Mouse (Mus musculus): ENCODE measurements around the gene Ccdc149. TPM values are rescaled to one million over a fixed set of nuclear protein-coding genes. Genes with fewer than 3 reads are reported as not detected.
A peak's percentile ranks its signal among the peaks of the same experiment; 100 is the strongest.

The Ccdc149 gene
- polyA plus RNA-seq, 1 experiment from 2014 or later = 9.3 TPM

GRCm38 (mm10) chr5:52375847-52376246, 95.5 kb downstream of the Ccdc149 start:
- Histone ChIP-seq H3K9ac (replicated peaks; ENCODE audit: low read length) (no peak overlapping the region), H3K36me3 (ENCODE audit: control insufficient read depth, insufficient read depth, low read length) (no peaks in the 10 kb centered on the region), H3K27me3 (ENCODE audit: control insufficient read depth, insufficient read depth, low read length) (no peaks in the 10 kb centered on the region), H3K4me3 (replicated peaks; ENCODE audit: low read depth, low read length) (no peak overlapping the region), H3K4me1 (ENCODE audit: control insufficient read depth, insufficient read depth, low read length) (no peaks in the 10 kb centered on the region), H3K9me3 (ENCODE audit: control insufficient read depth, low read length) (no peaks in the 10 kb centered on the region), H3K27ac (replicated peaks; ENCODE audit: low read depth, low read length) (no peak overlapping the region), H3K4me2 (ENCODE audit: low read length) (no peak overlapping the region)
- WGBS = 86% methylated on average over 9 of the region's 9 CpGs
- no peak for ATAC-seq (ENCODE audit: low FRiP score, low TSS enrichment)
- DNase-seq = no peak

- ATAC-seq (ENCODE audit: low FRiP score, low TSS enrichment) = no peak
- no peak overlapping the region for H3K27ac ChIP-seq (replicated peaks; ENCODE audit: low read depth, low read length)
- no peak overlapping the region for H3K4me3 ChIP-seq (replicated peaks; ENCODE audit: low read depth, low read length)
- DNase-seq = no peak
- H3K9me3 ChIP-seq (ENCODE audit: control insufficient read depth, low read length) = no peaks in the 10 kb centered on the region
- H3K36me3 ChIP-seq (ENCODE audit: control insufficient read depth, insufficient read depth, low read length) = no peaks in the 10 kb centered on the region
- no peaks in the 10 kb centered on the region for H3K4me1 ChIP-seq (ENCODE audit: control insufficient read depth, insufficient read depth, low read length)
- H3K4me2 ChIP-seq (ENCODE audit: low read length) = no peak overlapping the region
- 92% methylated on average over 6 of the region's 6 CpGs for WGBS
- H3K9ac ChIP-seq (replicated peaks; ENCODE audit: low read length) = no peak overlapping the region
- no peaks in the 10 kb centered on the region for H3K27me3 ChIP-seq (ENCODE audit: control insufficient read depth, insufficient read depth, low read length)
Measured at GRCm38 (mm10) chr5:52370901-52371300, 100.4 kb downstream of the Ccdc149 start.

GRCm38 (mm10) chr5:52367866-52368840, 103.2 kb downstream of the Ccdc149 start:
- Histone ChIP-seq H3K4me2 (ENCODE audit: low read length) (peak overlapping the region; percentile 44), H3K36me3 (ENCODE audit: control insufficient read depth, insufficient read depth, low read length) (no peaks in the 10 kb centered on the region), H3K9ac (replicated peaks; ENCODE audit: low read length) (0 out of 2 replicates have a peak overlapping the region, but pooled peaks have one; percentile 31), H3K9me3 (ENCODE audit: control insufficient read depth, low read length) (no peaks in the 10 kb centered on the region), H3K27me3 (ENCODE audit: control insufficient read depth, insufficient read depth, low read length) (no peaks in the 10 kb centered on the region), H3K4me3 (replicated peaks; ENCODE audit: low read depth, low read length) (no peak overlapping the region), H3K4me1 (ENCODE audit: control insufficient read depth, insufficient read depth, low read length) (peaks cover 8% of the 10 kb centered on the region), H3K27ac (replicated peaks; ENCODE audit: low read depth, low read length) (no peak overlapping the region)
- WGBS = 47% methylated on average over 63 of the region's 63 CpGs
- DNase-seq (peak; percentile 53), ATAC-seq (ENCODE audit: low FRiP score, low TSS enrichment) (no peak; the same call in 1 of the 2 replicates)

GRCm38 (mm10) chr5:52366661-52367060, 104.7 kb downstream of the Ccdc149 start:
- DNase-seq (no peak), ATAC-seq (ENCODE audit: low FRiP score, low TSS enrichment) (no peak)

GRCm38 (mm10) chr5:52365930-52366329, 105.4 kb downstream of the Ccdc149 start:
- no peaks in the 10 kb centered on the region for H3K36me3 ChIP-seq (ENCODE audit: control insufficient read depth, insufficient read depth, low read length)
- DNase-seq (no peak), ATAC-seq (ENCODE audit: low FRiP score, low TSS enrichment) (no peak)
- H3K9me3 ChIP-seq (ENCODE audit: control insufficient read depth, low read length) = no peaks in the 10 kb centered on the region
- H3K4me1 ChIP-seq (ENCODE audit: control insufficient read depth, insufficient read depth, low read length) = peaks cover 9% of the 10 kb centered on the region
- no peak overlapping the region for H3K4me3 ChIP-seq (replicated peaks; ENCODE audit: low read depth, low read length)
- H3K9ac ChIP-seq (replicated peaks; ENCODE audit: low read length) = no peak overlapping the region
- no peak overlapping the region for H3K4me2 ChIP-seq (ENCODE audit: low read length)
- H3K27ac ChIP-seq (replicated peaks; ENCODE audit: low read depth, low read length) = no peak overlapping the region
- 96% methylated on average over 5 of the region's 5 CpGs for WGBS
- no peaks in the 10 kb centered on the region for H3K27me3 ChIP-seq (ENCODE audit: control insufficient read depth, insufficient read depth, low read length)

More at GRCm38 (mm10) chr5:52366661-52367060, 104.7 kb downstream of the Ccdc149 start:
- Histone ChIP-seq H3K9me3 (ENCODE audit: control insufficient read depth, low read length) (no peaks in the 10 kb centered on the region), H3K36me3 (ENCODE audit: control insufficient read depth, insufficient read depth, low read length) (no peaks in the 10 kb centered on the region), H3K4me1 (ENCODE audit: control insufficient read depth, insufficient read depth, low read length) (peaks cover 9% of the 10 kb centered on the region), H3K27ac (replicated peaks; ENCODE audit: low read depth, low read length) (no peak overlapping the region), H3K27me3 (ENCODE audit: control insufficient read depth, insufficient read depth, low read length) (no peaks in the 10 kb centered on the region), H3K4me3 (replicated peaks; ENCODE audit: low read depth, low read length) (no peak overlapping the region), H3K4me2 (ENCODE audit: low read length) (no peak overlapping the region), H3K9ac (replicated peaks; ENCODE audit: low read length) (no peak overlapping the region)
- 77% methylated on average over 2 of the region's 2 CpGs for WGBS

- H3K4me3 ChIP-seq (replicated peaks; ENCODE audit: low read depth, low read length) = no peak overlapping the region
- peaks cover 3% of the 10 kb centered on the region; the same call in 1 of the 2 replicates for H3K27me3 ChIP-seq (ENCODE audit: control insufficient read depth, insufficient read depth, low read length)
- H3K4me1 ChIP-seq (ENCODE audit: control insufficient read depth, insufficient read depth, low read length) = peaks cover 9% of the 10 kb centered on the region
- DNase-seq (no peak), ATAC-seq (ENCODE audit: low FRiP score, low TSS enrichment) (no peak)
- no peak overlapping the region for H3K9ac ChIP-seq (replicated peaks; ENCODE audit: low read length)
- WGBS = 70% methylated on average over 5 of the region's 5 CpGs
- H3K36me3 ChIP-seq (ENCODE audit: control insufficient read depth, insufficient read depth, low read length) = no peaks in the 10 kb centered on the region
- no peaks in the 10 kb centered on the region for H3K9me3 ChIP-seq (ENCODE audit: control insufficient read depth, low read length)
- no peak overlapping the region for H3K27ac ChIP-seq (replicated peaks; ENCODE audit: low read depth, low read length)
- no peak overlapping the region for H3K4me2 ChIP-seq (ENCODE audit: low read length)
Measured at GRCm38 (mm10) chr5:52364521-52364920, 106.8 kb downstream of the Ccdc149 start.

- Histone ChIP-seq H3K4me1 (ENCODE audit: control insufficient read depth, insufficient read depth, low read length) (peaks cover 9% of the 10 kb centered on the region), H3K4me2 (ENCODE audit: low read length) (no peak within 1 kb of the TSS), H3K9ac (replicated peaks; ENCODE audit: low read length) (no peak within 1 kb of the TSS), H3K4me3 (replicated peaks; ENCODE audit: low read depth, low read length) (no peak within 1 kb of the TSS), H3K36me3 (ENCODE audit: control insufficient read depth, insufficient read depth, low read length) (no peaks in the 10 kb centered on the region), H3K27ac (replicated peaks; ENCODE audit: low read depth, low read length) (no peak within 1 kb of the TSS), H3K27me3 (ENCODE audit: control insufficient read depth, insufficient read depth, low read length) (peaks cover 3% of the 10 kb centered on the region; the same call in 1 of the 2 replicates), H3K9me3 (ENCODE audit: control insufficient read depth, low read length) (no peaks in the 10 kb centered on the region)
- ATAC-seq (ENCODE audit: low FRiP score, low TSS enrichment) (no peak), DNase-seq (peak; percentile 35)
- 19% methylated on average over 11 of the region's 11 CpGs for WGBS
Measured at GRCm38 (mm10) chr5:52363468-52364150, 107.7 kb downstream of the Ccdc149 start, which contains the start of gene Sod3. Gene Sod3 (plus strand): TSS chr5:52363791.

GRCm38 (mm10) chr5:52362776-52363467, 108.4 kb downstream of the Ccdc149 start:
- H3K4me2 ChIP-seq (ENCODE audit: low read length) = no peak overlapping the region
- H3K27ac ChIP-seq (replicated peaks; ENCODE audit: low read depth, low read length) = no peak overlapping the region
- WGBS = 28% methylated on average over 6 of the region's 6 CpGs
- no peak overlapping the region for H3K9ac ChIP-seq (replicated peaks; ENCODE audit: low read length)
- H3K4me3 ChIP-seq (replicated peaks; ENCODE audit: low read depth, low read length) = no peak overlapping the region
- DNase-seq (no peak), ATAC-seq (ENCODE audit: low FRiP score, low TSS enrichment) (no peak)
- no peaks in the 10 kb centered on the region for H3K9me3 ChIP-seq (ENCODE audit: control insufficient read depth, low read length)
- H3K27me3 ChIP-seq (ENCODE audit: control insufficient read depth, insufficient read depth, low read length) = peaks cover 3% of the 10 kb centered on the region; the same call in 1 of the 2 replicates
- peaks cover 9% of the 10 kb centered on the region for H3K4me1 ChIP-seq (ENCODE audit: control insufficient read depth, insufficient read depth, low read length)
- H3K36me3 ChIP-seq (ENCODE audit: control insufficient read depth, insufficient read depth, low read length) = no peaks in the 10 kb centered on the region

Measured in midbrain, embryonic 14.5 days (tissue).